Mouse (Mus musculus): ENCODE results near the gene Epb41l5.

DNA sequence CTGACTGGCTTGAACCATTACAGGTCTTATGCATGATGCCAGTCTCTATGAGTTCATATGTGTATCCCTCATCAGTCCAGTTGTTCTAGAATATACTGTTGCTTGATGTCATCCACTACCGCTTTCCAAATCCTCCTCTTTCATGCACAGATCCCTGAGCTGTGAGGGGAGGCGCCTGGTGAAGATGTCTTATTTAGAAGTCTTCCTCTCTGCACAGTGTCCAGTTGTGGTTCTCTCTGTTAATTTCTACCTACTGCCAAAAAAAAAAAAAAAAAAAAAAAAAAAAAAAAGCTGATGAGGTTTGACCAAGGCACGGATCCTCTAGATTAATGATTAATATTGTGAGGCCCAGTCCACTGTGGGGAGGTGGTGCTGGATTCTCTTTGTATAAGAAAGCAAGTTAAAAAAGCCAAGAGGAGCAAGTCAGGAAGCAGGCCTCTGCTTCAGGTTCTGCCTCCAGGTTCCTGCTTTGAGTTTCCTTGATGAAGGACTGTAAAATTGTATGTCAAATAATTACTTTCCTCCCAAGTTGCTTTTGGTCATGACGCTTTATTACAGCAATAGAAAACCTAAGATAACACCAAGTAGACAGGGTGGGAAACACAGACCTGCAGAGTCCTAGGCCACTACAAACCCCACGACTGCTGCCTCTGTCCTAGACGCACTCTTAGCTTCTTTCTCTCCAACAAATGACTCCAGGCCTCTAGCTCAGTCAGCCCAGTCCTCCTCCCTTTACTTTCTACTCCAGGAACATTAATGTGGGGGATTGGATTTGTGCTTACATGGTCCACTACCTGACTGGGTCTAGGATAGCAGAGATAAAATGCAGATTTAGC, 11.4 kb downstream of the Epb41l5 start:
- TF ChIP-seq POLR2A (IDR thresholded peaks at IDR 0.05; ENCODE audit: low read depth, low read length) = no peak
- TF ChIP-seq CTCF (conservative IDR thresholded peaks at IDR 0.05; ENCODE audit: insufficient read depth, insufficient read length, low read depth, low read length) = no peak

All from kidney, adult 2 months (tissue).